Mouse (Mus musculus) thymus, adult 2 months (tissue): ENCODE measurements around the gene Tenm4.

Experiments
- CTCF ChIP-seq: fragments of 200-500 bp; IDR thresholded peaks from 2 replicates; pipeline ENCODE4 v1.5.1; 2012; ENCODE audit warnings: mild to moderate bottlenecking, control low read depth, low read length, moderate library complexity, borderline replicate concordance; ENCODE audit not compliant: control insufficient read depth, poor library complexity, insufficient read depth; ENCODE audit errors: extremely low read depth
- POLR2A ChIP-seq: fragments of 200-500 bp; IDR thresholded peaks from 2 replicates; pipeline ENCODE4 v1.6.1; 2012; ENCODE audit warnings: mild to moderate bottlenecking, low read length, control low read depth, moderate library complexity; ENCODE audit not compliant: control insufficient read depth, poor library complexity, insufficient read depth; ENCODE audit errors: extremely low read depth

- TF ChIP-seq POLR2A (no peak), CTCF (no peak)
Measured at GRCm38 (mm10) chr7:96705307-96706129, 534.5 kb downstream of the Tenm4 start.
